Mouse (Mus musculus): ENCODE measurements at regions not wholly inside any gene's neighbourhood (a gene's known extent, or its start where the extent isn't known, plus 50 kb on each side); places are given as distances from the start of the nearest gene placed in this dataset.
"Not testable (repeated sequence)": the region's sequence is repeated elsewhere in the genome, so short reads cannot be mapped to it uniquely, and the experiment has no call there.

GRCm38 (mm10) chr2:97706651-97707050, 955.4 kb upstream of the Gm10801 start:
- no peak for DNase-seq (ENCODE audit: low read depth)

- no peak for DNase-seq (ENCODE audit: low read depth)
These were observed 954.8 kb upstream of the Gm10801 start for GRCm38 (mm10) chr2:97707243-97707642.

- DNase-seq (ENCODE audit: low read depth): no peak
These were observed 954.3 kb upstream of the Gm10801 start for GRCm38 (mm10) chr2:97707741-97708140.

- DNase-seq (ENCODE audit: low read depth): no peak
These were observed 936.9 kb upstream of the Gm10801 start for GRCm38 (mm10) chr2:97725166-97725565.

GRCm38 (mm10) chr2:97768850-97769249, 893.2 kb upstream of the Gm10801 start:
- DNase-seq (ENCODE audit: low read depth): no peak

- peak; percentile 1 for DNase-seq (ENCODE audit: low read depth)
These were observed 884.1 kb upstream of the Gm10801 start for GRCm38 (mm10) chr2:97777929-97778328.

GRCm38 (mm10) chr2:97780001-97780400, 882.0 kb upstream of the Gm10801 start:
- DNase-seq (ENCODE audit: low read depth): not testable (repeated sequence)
